Mouse (Mus musculus): ENCODE data around the gene Dus1l. TPM values are rescaled to one million over a fixed set of nuclear protein-coding genes. Genes with fewer than 3 reads are reported as not detected.

Gene Dus1l
- total RNA-seq, 2 experiments from 2014 or later, result 40.1 to 45.5 TPM

Other genes starting within 250 kb of the Dus1l start
- 10 to 100 TPM; 86.1 to 89.0 TPM for gene Mcrip1, start 246.7 kb downstream of the Dus1l start, total RNA-seq (2021)
- gene Ppp1r27, start 245.3 kb downstream of the Dus1l start, total RNA-seq (2021), result not detected
- gene P4hb, start 223.2 kb downstream of the Dus1l start, total RNA-seq (2021), result 100 to 1,000 TPM; 142 to 157 TPM
- 100 to 1,000 TPM; 366 to 384 TPM for gene Arhgdia, start 214.8 kb downstream of the Dus1l start, total RNA-seq (2021)
- gene Alyref, start 198.0 kb downstream of the Dus1l start, total RNA-seq (2021), result 10 to 100 TPM; 69.3 to 77.0 TPM
- gene Anapc11, start 198.0 kb downstream of the Dus1l start, total RNA-seq (2021), result 10 to 100 TPM; 88.0 to 96.5 TPM
- 1 to 10 TPM; 2.3 to 2.7 TPM for gene Npb, start 187.9 kb downstream of the Dus1l start, total RNA-seq (2021)
- 100 to 1,000 TPM; 150 TPM for gene Pcyt2, start 178.5 kb downstream of the Dus1l start, total RNA-seq (2021)
- gene Sirt7, start 171.2 kb downstream of the Dus1l start, total RNA-seq (2021), result 10 to 100 TPM; 35.0 to 35.4 TPM
- 10 to 100 TPM; 85.5 to 89.8 TPM for gene Mafg, start 162.8 kb downstream of the Dus1l start, total RNA-seq (2021)
- 1 to 10 TPM; 4.7 to 5.1 TPM for gene Pycr1, start 152.6 kb downstream of the Dus1l start, total RNA-seq (2021)
- 1 to 10 TPM; 3.0 to 3.5 TPM for gene Myadml2, start 148.2 kb downstream of the Dus1l start, total RNA-seq (2021)
- gene Notum, start 135.2 kb downstream of the Dus1l start, total RNA-seq (2021), result 10 to 100 TPM in 1 of 2 experiments, 1 to 10 TPM in 1; 7.9 to 10.2 TPM
- 10 to 100 TPM; 54.2 to 58.9 TPM for gene Aspscr1, start 123.4 kb downstream of the Dus1l start, total RNA-seq (2021)
- gene Cenpx, start 82.7 kb downstream of the Dus1l start, total RNA-seq (2021), result 10 to 100 TPM; 26.8 to 28.9 TPM
- 10 to 100 TPM; 56.0 to 58.2 TPM for gene Lrrc45, start 82.5 kb downstream of the Dus1l start, total RNA-seq (2021)
- 10 to 100 TPM; 83.9 to 98.6 TPM for gene Rac3, start 74.9 kb downstream of the Dus1l start, total RNA-seq (2021)
- gene Dcxr, start 69.1 kb downstream of the Dus1l start, total RNA-seq (2021), result 10 to 100 TPM; 10.4 to 12.0 TPM
- 1 to 10 TPM; 2.1 to 2.2 TPM for gene Cbr2, start 64.3 kb downstream of the Dus1l start, total RNA-seq (2021)
- 10 to 100 TPM; 16.1 to 21.9 TPM for gene Hmga1b, start 33.6 kb downstream of the Dus1l start, total RNA-seq (2021)
- gene Rfng, start 12.2 kb downstream of the Dus1l start, total RNA-seq (2021), result 10 to 100 TPM; 79.0 to 81.2 TPM
- gene Gps1, start 12.1 kb downstream of the Dus1l start, total RNA-seq (2021), result 100 to 1,000 TPM; 137 to 138 TPM
- 100 to 1,000 TPM; 223 to 257 TPM for gene Fasn, start 28.1 kb upstream of the Dus1l start, total RNA-seq (2021)
- 1 to 10 TPM; 5.7 to 7.8 TPM for gene Ccdc57, start 136.5 kb upstream of the Dus1l start, total RNA-seq (2021)
- gene Slc16a3, start 152.1 kb upstream of the Dus1l start, total RNA-seq (2021), result 1 to 10 TPM; 2.1 to 3.3 TPM
- 100 to 1,000 TPM; 123 to 126 TPM for gene Csnk1d, start 194.9 kb upstream of the Dus1l start, total RNA-seq (2021)
- gene Cd7, start 243.0 kb upstream of the Dus1l start, total RNA-seq (2021), result not detected

All from layer of hippocampus, postnatal 14 days (tissue).